Mouse (Mus musculus) granulocyte monocyte progenitor cell, adult 5-6 weeks (primary cell): Measurements from ENCODE around the gene Phf7. TPM values are rescaled to one million over a fixed set of nuclear protein-coding genes. Genes with fewer than 3 reads are reported as not detected.

Experiments used
- ATAC-seq: replicated peaks from 2 replicates; pipeline ENCODE4 v1.8.0; 2016; ENCODE audit warnings: mild to moderate bottlenecking, moderate TSS enrichment, inconsistent platforms; ENCODE audit not compliant: poor library complexity, severe bottlenecking
- total RNA-seq, 2 experiments: library from RNA; stranded (forward) in 1 of 2; stranded (reverse) in 1 of 2; fragments of 200-712, 200-1000 nt in 1 of 2; fragments of >200 nt in 1 of 2; fragmentation: Nextera tagmentation in 1 of 2; gene quantifications; 2 replicates each; pipeline ENCODE4 v1.2.3; 2014 to 2017

Gene Phf7
- total RNA-seq, 2 experiments from 2014 or later: 13.9 to 17.4 TPM

DNA sequence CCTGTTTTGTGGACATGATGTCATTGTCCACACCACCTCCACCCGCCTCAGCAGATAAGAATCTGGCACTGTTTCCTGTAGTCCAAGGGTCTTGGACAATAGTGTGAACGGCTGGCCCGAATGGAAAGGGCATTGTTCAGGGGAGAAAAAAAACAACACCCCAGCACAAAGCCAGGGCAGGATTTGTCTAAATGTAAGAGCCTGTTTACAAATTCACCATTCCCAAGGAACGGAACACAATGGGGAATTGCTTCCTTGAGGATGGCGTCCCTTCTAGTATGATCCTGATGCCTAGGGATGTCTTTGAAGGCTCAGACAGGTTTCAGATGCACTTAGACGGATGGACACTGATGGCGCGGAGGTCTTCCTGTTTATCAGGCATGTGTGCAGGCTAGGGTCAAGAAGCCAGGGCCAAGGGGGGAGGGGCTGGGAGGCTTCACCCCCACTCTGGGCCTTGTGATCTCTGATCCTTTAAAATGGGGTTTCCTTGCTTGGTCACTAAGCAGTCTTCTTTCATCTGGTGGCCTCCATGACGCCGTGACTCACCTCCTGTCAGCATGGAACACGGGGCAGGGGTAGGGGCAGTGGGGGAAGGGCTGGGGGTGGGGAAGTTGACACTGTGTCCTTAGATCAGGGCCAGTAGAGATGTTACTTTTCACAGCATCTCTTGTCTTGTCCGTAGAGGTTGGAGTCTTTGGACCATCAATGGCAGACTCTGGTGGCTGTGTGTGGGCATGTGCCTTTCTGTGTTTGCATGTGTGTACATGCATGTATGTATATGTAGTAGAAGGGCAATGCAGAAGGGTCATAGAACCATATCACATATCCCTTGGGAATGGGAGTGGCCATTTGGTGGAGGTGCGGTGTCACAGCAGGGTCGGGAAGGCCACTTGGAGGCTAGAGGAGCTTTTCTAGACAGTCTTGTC lies 17.8 kb downstream of the Phf7 start:
- 0 out of 2 replicates have a peak, but pooled peaks have one; percentile 4 for ATAC-seq

DNA sequence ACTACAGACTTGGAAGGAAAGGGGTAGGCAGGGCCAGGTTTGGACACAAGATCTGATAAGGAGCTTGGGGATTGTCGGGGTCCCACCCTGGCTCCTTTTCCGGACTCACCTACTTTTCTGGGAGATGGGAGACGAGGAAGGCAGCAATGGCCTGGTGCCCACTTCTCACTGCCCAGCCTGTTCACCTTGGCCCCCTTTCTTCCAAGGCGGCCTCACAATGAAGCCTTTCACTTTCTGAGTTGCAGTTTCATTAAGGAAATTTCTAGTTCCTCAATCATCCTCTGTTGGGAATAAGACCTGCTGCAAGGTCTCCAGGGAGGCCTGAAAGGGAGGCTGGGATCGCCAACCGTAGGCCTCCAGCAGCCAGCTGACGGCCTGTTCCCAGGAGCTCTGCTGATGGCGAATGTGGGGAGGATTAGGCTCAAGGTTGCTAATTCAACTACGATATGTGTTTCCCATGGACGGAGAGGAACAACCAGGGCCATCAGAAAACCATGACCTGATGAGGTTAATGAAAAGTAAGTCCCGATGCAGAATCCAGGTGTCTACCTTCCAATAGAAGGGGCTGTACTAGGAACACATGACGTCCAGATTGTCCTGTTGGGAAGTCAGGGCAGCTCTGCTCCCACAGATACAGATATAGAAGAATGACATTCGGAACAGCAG lies 18.6 kb downstream of the Phf7 start:
- peak; percentile 11; the same call in 1 of the 2 replicates for ATAC-seq

DNA sequence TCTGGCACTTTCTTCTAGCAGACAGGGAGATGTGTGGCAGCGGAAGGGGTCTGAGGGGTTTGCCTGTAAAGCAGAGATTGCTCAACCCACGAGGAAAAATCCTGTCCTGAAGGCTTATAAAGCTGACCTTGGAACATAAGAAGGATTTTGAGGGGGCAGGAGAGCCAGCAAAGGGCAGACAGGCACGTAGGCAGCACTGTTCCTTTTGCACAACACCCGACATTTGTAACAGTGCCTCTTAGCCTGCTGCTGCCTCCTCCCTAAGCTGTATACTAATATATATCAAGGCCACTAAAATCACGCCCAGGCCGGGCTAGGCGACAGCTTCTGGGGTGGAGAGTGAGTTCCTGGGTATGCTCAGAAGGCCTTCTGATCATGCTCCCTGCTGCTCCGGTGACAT lies 20.7 kb downstream of the Phf7 start:
- no peak for ATAC-seq

DNA sequence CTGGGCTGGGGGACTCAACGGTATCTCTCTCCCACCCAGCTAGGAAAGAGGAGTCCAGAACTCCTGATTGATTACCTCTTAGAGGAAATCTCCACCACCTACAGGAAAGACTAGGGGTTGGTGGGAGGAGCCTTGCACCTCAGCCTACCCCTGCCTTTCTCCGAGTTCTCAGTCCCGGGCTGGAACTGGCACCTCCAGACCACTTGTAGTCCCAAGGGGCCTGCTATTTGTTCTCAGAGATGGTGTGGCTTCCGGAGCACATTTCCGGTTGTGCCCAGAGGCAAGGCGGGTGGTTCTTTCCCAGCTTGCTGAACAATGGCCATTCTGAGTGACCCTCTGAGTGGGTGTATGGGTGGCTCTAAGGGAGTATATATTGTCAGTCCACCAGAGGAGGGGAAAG lies 22.9 kb downstream of the Phf7 start:
- peak; percentile 52 for ATAC-seq

DNA sequence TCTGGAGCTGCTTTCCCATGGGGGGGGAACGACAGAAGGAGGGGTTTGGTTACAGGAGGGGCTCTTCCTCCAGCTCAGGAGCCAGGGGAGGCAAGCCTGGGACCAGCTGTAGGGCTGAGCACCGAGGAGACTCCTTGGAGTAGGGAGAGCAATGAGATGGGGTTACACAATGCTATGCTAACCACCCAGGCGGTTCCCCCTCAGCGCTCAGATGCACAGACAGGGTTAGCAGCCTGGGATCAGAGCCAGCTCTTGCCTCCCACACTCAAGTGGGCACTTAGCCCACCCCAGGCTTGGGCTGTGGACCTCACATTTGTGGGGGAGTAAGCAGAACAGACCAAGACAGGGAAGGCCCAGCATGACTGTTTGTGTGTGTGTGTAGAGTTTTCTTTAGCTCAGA lies 24.1 kb downstream of the Phf7 start:
- ATAC-seq: peak; percentile 75

DNA sequence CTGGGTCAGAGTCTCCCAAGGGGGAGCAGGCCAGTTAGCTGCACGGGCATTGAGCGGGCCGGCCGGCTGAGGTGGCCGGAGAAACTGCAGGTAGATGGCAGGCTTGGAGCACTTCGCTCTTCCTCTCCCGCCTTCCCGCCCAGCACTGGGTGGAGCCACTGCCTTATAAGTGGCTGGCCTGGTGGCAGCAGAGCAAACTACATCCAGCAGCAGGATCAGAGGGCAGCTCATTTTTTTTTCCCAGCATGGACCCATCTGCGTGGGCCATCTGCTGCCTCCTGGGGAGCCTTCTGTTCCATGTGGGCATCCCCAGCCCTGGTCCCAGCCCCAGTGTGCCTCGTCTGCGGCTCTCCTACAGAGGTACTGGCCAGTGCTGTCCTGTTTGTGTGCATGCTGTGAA lies 33.5 kb downstream of the Phf7 start, which contains the start of gene Sema3g:
Gene Sema3g (plus strand): TSS at position 195 of the 400 bp plus-strand sequence.
- peak; percentile 83 for ATAC-seq

DNA sequence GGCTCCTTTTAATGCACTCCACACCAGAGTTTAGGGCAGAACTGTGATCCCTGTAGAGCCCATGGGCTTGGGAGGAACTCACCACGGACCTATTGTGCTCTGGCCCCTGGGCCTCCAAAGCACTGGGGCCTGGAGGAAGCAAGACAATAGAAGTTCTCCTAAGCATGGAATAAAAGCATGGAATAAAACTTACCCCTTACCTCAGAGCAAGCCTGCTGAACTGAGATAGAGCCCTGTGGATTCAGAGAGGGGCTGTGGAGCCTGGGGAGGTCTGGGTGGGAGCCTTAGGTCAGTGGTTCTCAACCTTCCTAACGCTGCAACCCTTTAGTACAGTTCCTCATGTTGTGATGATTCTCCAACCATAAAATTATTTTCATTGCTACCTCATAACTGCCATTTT lies 34.3 kb downstream of the Phf7 start, which contains the start of gene Nisch:
Gene Nisch (minus strand): TSS at position 101 of the 400 bp plus-strand sequence.
- no peak for ATAC-seq

DNA sequence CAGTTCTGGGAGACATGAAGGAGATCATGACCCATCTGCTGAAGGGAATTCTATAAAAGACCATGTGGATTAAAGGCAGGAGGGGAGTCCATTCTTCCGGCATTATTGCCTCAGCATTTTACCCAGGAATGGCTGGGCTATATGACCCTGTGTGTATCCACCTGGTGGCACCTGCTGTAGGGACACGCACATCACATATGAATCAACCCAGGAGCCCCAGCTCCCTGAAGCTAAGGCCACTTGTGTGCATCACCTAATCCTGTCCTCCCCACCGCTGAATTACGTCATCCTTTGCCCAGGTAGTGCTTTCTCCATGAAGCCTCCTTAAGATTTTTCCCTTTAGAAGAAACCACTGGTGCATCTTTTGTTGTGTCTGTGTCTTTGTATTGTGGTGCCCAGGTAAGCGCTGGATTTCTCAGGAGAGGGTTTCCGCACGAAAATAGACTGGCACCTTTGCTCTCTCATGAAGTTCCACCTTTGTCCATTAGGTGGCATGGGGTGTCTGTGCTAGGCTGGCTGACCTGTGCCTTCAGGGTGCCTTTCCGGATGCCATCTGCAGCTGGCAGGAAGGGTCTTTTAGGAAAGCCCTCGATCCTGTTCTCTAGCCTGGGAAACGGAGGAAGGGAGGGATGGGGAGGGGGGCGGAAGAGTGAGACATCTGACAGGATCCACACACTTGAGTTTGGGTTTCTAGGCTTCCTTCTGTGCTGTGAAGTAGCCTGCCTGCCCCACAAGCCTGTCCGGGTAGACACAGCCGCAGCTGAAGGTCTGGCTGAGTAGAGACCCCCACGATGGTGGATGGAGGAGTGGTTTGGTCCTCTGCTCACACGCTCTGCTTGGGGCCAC lies 35.7 kb downstream of the Phf7 start:
- ATAC-seq: peak; percentile 61

DNA sequence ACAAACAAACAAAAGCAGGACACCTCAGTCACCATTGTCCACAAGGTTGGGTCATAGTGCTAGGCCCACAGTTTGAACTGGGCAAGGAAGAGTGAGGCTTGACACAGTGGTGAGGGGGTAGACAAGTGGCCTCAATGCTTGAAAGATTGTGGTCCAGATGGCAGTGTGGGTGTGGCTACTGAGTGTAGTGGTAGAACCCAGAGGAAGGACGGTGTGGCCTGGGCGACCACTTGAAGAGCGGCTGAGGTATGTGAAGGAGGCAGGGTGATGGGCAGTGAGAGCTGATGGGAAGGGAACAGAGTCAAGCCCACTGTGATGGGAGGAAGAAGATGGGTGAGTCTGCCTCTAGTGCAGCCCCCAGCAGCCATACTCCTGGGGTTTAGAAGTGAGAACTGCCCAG lies 36.4 kb downstream of the Phf7 start:
- no peak for ATAC-seq

DNA sequence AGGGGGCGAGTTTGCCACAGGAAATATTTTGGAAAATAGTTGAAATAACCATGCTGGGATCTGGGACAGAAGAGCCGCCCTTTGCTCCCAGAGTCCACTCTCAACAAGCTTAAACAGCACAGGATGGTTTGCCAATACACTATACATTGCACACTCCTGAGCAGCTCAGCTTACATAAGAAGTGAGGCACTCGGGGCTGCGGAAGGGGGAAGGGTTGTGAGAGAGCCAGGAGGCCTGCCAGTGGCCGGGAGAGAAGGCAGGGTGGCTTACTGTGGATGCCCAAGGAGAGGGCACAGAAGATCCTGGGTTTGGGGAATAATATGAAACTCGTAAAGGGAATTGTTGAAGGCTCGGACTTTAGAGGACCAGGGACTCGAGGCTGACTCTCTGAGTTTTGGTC lies 37.2 kb downstream of the Phf7 start:
- ATAC-seq: no peak

DNA sequence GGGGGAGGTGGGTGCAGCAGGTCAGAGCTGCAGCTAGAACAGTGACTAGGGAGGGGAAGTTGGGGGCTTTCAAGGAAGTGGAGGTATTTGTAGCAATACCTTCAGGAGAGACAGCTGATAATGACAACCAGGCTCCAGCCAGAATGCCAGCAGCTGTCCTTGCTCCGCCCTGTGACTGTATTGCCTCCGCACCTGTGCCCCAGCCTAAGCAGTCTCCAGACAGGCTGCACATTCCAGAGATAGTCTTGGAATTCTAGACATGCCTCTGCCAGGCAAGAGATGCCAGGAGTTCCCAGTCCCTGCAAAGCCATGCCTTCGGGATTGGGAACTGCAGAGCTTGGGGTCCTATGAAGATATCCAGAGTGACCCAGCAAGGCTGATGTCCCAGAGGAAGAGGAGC lies 38.6 kb downstream of the Phf7 start:
- ATAC-seq: no peak

DNA sequence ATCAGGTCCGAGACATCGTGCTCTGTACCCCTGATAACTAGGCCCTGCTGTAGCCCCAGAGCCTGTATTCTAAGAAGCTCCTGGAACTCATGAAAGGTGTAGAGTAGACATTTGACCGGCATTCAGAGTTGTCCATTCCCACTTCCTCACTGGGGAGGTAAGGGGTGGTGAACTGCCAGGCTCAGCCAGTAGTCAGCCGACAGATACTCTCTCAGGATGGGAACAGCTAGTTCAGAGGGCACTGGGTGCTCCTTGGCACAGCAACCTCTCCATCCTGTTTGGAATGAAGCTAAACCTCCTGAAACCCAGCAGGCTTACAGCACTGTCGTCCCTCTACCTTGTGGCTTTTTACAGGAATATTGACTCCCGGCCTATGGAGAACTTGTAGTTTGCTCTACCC lies 39.3 kb downstream of the Phf7 start:
- ATAC-seq: no peak

DNA sequence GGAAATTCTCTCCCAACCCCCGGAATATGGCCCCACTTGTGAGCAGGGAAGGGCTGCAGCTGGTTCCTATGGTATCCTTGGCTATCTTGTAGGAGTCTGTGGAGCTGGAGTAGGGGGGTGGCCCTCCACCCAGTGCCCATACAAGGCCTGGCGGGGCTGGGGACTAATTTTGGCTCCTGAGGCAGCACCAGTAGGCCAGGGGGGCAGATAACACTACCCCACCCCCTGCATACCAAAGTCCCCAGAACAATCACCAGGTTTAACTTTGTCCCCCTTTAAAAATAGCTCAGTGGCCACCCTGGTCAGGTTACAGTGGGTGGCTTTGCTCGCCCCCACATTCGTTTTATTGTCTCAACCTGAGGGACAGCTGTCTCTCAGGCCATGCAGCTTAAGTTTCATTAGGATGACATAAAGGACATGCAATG lies 42.0 kb downstream of the Phf7 start:
- ATAC-seq: no peak

DNA sequence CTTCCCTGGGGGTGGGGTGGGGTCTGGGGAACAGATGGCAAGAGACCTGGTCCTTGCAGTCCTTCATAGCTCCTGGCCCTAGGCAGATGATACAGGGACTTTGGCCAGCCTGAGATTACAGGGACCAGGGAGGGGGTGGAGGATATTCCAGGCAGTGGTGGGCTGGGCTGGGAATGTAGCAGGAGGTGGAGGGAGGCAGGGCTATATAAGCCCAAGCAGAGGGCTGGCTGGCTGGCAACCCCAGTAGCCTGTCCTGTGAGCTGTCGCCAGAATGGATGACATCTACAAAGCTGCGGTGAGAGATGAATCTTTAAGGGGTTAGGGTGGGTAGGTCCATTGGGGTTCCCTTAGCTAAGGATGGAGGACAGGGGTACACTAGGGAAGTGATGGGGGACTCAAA lies 43.0 kb downstream of the Phf7 start, which contains the start of gene Tnnc1:
Gene Tnnc1 (plus strand): TSS at position 229 of the 400 bp plus-strand sequence.
- no peak for ATAC-seq

DNA sequence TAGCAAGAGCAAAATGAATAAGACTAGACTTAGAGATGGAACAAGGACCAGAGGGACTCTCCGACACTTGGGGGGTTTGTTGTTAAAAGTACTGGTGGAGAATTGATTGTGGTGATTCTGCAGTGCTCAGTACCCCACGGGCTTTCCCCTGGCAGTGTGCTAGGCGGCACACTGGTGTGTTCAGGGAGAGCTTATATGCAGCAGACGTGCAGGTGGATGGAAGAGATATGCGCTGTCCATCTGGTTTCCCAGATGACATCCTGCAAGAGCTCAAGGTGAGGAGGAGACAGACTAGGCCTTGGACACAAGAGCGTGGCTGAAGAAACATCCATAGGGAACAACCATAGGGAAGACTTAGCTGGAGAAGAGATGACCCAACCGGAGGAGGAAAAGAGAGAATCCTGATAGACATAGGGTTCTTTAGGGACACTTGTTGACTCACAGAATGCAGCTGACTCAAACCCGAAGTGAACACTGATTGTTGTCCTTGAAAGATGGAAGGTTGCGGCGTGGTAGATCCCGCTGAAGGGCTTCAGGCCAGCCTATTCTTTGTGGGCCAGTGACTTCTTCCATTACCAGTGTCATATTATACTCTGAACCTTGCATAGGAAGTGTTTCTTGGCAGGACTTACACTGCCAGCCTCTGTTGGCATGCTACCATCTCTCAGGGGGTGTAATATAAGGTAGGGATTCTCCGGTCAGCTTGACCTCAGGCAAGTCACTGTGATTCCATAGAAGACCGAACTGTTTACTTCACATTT lies 43.9 kb downstream of the Phf7 start:
- ATAC-seq: no peak

DNA sequence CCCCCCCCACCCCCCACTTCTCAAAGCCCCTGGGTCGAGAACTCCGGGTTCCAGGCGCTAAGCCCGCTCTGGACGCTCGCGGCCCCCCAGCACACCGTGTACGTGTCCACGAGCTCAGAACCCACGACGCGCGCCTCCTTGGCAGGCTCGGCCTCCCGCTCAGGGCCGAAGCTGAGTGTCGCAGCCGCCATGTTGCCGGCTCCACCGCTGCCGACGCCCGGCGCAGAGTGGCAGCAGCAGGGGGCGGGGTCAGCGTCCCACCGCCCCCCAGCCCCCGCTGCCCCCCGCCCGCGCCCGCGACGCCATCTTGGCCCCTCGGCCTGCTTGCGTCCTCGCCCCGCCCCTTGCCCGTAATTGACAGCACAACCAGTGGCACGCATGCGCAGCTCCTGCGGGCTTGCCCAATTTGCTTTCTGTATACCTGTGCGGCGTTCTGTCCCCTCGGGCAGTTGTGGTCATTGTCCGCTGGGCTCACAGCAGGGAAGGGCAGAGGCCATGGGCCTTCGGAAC lies 44.6 kb downstream of the Phf7 start:
- ATAC-seq: peak; percentile 80

DNA sequence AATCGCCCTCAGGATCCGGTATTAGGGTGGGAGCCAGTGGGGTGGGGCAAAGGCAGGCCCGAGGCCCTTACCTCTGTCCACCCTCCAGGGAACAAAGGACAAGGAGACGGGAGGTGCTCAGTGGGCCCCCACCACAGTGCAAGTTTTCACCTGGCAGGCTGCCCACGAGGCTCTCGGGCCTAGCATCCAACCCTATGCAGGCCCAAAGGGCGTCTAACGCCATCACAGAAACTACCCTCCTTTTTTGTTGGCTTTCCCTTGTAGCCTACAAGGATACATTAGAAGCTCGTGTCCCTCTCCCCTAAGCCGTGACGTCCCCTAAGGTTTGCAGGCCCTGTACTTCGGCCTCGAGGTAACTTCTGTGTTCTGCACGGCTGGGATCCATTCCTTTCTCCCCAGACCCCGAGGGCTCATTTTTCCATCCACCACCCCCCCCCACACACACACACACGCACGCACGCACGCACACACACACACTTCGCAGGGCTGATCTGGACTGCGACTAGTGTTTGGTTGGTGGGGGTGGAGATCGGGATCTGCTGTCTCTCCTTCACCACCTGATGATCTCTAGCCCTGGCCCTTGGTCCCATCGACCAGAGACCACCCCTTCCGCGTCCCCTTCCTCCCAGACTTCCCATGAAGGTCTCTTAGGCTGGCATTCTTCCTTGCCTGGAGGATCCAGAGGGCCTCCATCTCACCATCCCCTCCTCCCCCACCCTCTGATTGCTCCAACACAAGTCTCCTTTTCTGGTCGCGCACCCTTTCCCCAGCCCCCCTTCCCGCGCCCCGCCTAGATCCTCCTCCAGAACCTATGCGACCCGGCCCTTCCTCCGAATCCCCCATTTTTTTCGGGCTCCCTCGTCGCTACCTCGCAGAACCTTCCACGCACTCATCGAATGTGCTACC lies 45.3 kb downstream of the Phf7 start:
- peak; percentile 31 for ATAC-seq

DNA sequence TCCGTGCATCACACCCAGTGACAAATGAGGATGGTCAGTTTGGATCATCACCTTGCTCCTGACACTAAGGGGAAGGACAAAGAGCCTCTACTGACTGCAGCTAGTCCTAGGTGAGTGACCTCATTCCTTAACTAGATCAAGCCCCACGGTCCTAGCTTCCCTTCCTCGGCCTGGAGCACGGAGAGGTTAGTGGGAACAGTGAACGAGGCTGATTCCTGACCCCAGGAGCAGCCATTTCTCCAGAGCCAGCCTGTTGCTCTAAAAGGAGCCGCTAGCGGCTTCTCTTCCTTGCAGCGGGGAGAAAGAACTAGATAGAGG lies 45.9 kb downstream of the Phf7 start:
- ATAC-seq: peak; percentile 12; the same call in 1 of the 2 replicates
